Mouse (Mus musculus) G1E (cell line): Measurements from ENCODE around the gene Endou.

Source experiments
- CTCF ChIP-seq: IDR thresholded peaks from 2 replicates; pipeline ENCODE4 v1.5.1; 2012; ENCODE audit warnings: low read depth, low read length, inconsistent platforms, mixed read lengths
- GATA1 ChIP-seq: IDR thresholded peaks from 2 replicates; pipeline ENCODE4 v1.6.1; 2012; ENCODE audit warnings: borderline replicate concordance, low read length, inconsistent platforms, mixed read lengths
- GATA2 ChIP-seq: IDR thresholded peaks from 2 replicates; pipeline ENCODE4 v1.6.1; 2012; ENCODE audit warnings: low read depth, low read length, inconsistent platforms, borderline replicate concordance
- POLR2AphosphoS5 ChIP-seq: IDR thresholded peaks from 2 replicates; pipeline ENCODE4 v1.6.1; 2012; ENCODE audit warnings: low read depth, low read length, inconsistent platforms; ENCODE audit not compliant: insufficient replicate concordance
- TAL1 ChIP-seq: conservative IDR thresholded peaks from 2 replicates; pipeline ENCODE4 v1.6.1; 2012; ENCODE audit warnings: low read depth, low read length, inconsistent platforms, mixed read lengths

GRCm38 (mm10) chr15:97667437-97667836, 63.7 kb downstream of the Endou start:
- TF ChIP-seq CTCF = peak; percentile 61
- TF ChIP-seq GATA2 = no peak
- no peak for TF ChIP-seq GATA1
- TF ChIP-seq POLR2AphosphoS5 = no peak
- no peak for TF ChIP-seq TAL1
